19 mouse cellular contexts compared by ENCODE assay signal in the genomic region with DNA sequence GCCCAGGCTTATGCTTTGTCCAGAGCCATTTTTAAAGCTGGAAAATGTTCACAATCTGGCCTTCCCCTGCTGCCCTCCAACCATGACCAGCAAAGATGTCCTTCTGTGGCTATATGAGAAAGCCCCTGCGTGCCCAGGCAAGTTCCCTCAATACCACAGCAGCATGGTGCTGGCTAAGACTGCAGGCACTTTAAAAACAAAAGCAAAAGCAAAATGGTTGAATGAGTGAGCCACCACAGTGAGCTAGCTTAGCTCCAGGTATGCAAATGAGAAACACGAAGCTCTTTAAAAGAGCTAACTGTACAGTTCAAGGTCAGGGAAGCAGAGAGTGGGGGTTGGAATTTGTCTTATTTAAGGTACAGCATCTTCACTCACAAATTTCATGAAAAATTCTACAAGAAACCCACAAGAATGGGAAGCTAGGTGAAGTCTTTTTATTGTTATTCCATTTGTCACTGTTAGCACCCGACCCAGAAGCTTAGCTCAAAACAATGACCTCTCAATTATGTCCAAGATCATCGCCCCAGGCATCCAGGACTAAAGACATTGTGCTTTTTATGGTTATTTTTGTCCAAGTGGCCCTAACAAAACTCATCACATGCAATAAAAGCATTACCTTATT.
A peak's percentile ranks its signal among the peaks of the same experiment; 100 is the strongest.
DNase-seq lines count a peak whose midpoint lies in the region; TF ChIP-seq lines count a peak whose summit lies in the region.
"Had no signal": no experiment of that assay in that cellular context is flagged by ENCODE, and none has a peak within 500 bp of the region (broad histone marks: within the 10 kb centered on the region; RNA-seq: fewer than 3 reads in every experiment).

No protein-coding gene starts in this region.

- no peaks in the 10 kb centered on the region for H3K27me3 ChIP-seq in spleen, adult 2 months (ENCODE audit: control insufficient read depth, insufficient read depth, low read length)
- H3K27me3 ChIP-seq: limb, embryonic 12.5 days had no signal

- H3K4me3 ChIP-seq in spleen, adult 2 months (ENCODE audit: extremely low read depth, insufficient read depth, insufficient read length) = no peak overlapping the region
- H3K4me3 ChIP-seq: erythroblast, embryonic 14.5 days; hindbrain, embryonic 13.5 days; layer of hippocampus, adult 2 months; left cerebral cortex, adult 2 months; limb, embryonic 12.5 days had no signal

- intact Hi-C loops in heart, postnatal 14 days (cut with DNase I) = no loop called here
- intact Hi-C loops in heart, postnatal 10 days (cut with DNase I) = no loop called here

- H3K36me3 ChIP-seq in spleen, adult 2 months (ENCODE audit: control insufficient read depth, insufficient read depth, low read length) = no peaks in the 10 kb centered on the region
- H3K36me3 ChIP-seq: hindbrain, embryonic 13.5 days; limb, embryonic 12.5 days had no signal

- H3K4me1 ChIP-seq in spleen, adult 2 months (ENCODE audit: control insufficient read depth, insufficient read depth, insufficient read length) = peaks cover 57% of the 10 kb centered on the region

- TF ChIP-seq POLR2A in spleen, adult 2 months (IDR thresholded peaks at IDR 0.05; ENCODE audit: low read depth, low read length) = no peak
- no peak for TF ChIP-seq POLR2A in brain, embryonic 14.5 days (IDR thresholded peaks at IDR 0.05; ENCODE audit: borderline replicate concordance, extremely low read depth, insufficient read depth, insufficient read length, poor library complexity, severe bottlenecking)

- TF ChIP-seq CTCF in spleen, adult 2 months (IDR thresholded peaks at IDR 0.05; ENCODE audit: extremely low read depth, insufficient read depth, insufficient read length, insufficient replicate concordance) = no peak
- no peak for TF ChIP-seq CTCF in brain, embryonic 14.5 days (IDR thresholded peaks at IDR 0.05; ENCODE audit: borderline replicate concordance, extremely low read depth, insufficient read depth, insufficient read length)

- H3K27ac ChIP-seq in spleen, adult 2 months (ENCODE audit: insufficient read depth, low read length) = peak overlapping the region; percentile 71
- H3K27ac ChIP-seq: hindbrain, embryonic 13.5 days; kidney, postnatal 0 days; layer of hippocampus, adult 2 months; left cerebral cortex, adult 2 months; limb, embryonic 12.5 days; liver, embryonic 14.5 days had no signal

- peak; percentile 42 to 54 for DNase-seq in spleen, adult 2 months (ENCODE audit: low read depth in 1 of 2, low spot score in 2 of 2)
- DNase-seq in spleen, postnatal 14 days (ENCODE audit: low spot score in 2 of 2) = no peak
- peak; percentile 73 for DNase-seq in ES-CJ7 (ENCODE audit: low read depth, low spot score)
- DNase-seq in brain, embryonic 14.5 days (ENCODE audit: low read depth) = peak; percentile 16
- no peak for DNase-seq in heart, postnatal 14 days
- no peak for DNase-seq in ovary, postnatal 14 days (ENCODE audit: low spot score)
- no peak for DNase-seq in heart, postnatal 10 days
- DNase-seq: adrenal gland, adult 8-10 months; cerebellum, adult 11 months; cerebellum, postnatal 36 days; gastrocnemius, postnatal 25 days; thymus, postnatal 4 days had no signal

- WGBS in spleen, adult 2 months = 35% methylated on average over 4 of the region's 4 CpGs

Comparison
In these comparisons a context has a peak if more than half of its experiments do, and no peak if none do; other contexts are left out.
1. DNase-seq: peak in spleen, adult 2 months (2 of 2), ES-CJ7 (single experiment) and brain, embryonic 14.5 days (single experiment); none in spleen, postnatal 14 days (0 of 2), heart, postnatal 14 days (0 of 2), ovary, postnatal 14 days (single experiment) and heart, postnatal 10 days (0 of 2).